In genomic region chr13:3360503-3361490, GRCm38 (mm10) we compare ENCODE assay signal across 8 mouse cellular contexts.
DNase-seq lines count a peak whose midpoint lies in the region; ATAC-seq lines count a peak whose summit lies in the region.

No protein-coding gene starts in this region.

- H3K27me3 ChIP-seq in forebrain, embryonic 15.5 days, result peaks cover 41% of the 10 kb centered on the region
- peaks cover 42% of the 10 kb centered on the region for H3K27me3 ChIP-seq in liver, embryonic 15.5 days
- H3K27me3 ChIP-seq in neural tube, embryonic 11.5 days (ENCODE audit: control insufficient read depth, insufficient read depth, low read length), result peaks cover 38% of the 10 kb centered on the region

- H3K27ac ChIP-seq in forebrain, embryonic 15.5 days (replicated peaks), result no peak overlapping the region
- H3K27ac ChIP-seq in liver, embryonic 15.5 days (replicated peaks), result no peak overlapping the region
- H3K27ac ChIP-seq in neural tube, embryonic 11.5 days (ENCODE audit: low read depth, low read length), result no peak overlapping the region

- peak; percentile 71 for ATAC-seq in forebrain, embryonic 15.5 days (replicated peaks)
- no peak for ATAC-seq in liver, embryonic 15.5 days (ENCODE audit: insufficient read depth)
- peak; percentile 59 for ATAC-seq in neural tube, embryonic 11.5 days (ENCODE audit: insufficient read depth, low FRiP score, low TSS enrichment)

- H3K4me2 ChIP-seq in forebrain, embryonic 15.5 days (replicated peaks), result peak overlapping the region; percentile 73
- peak overlapping the region; percentile 69 for H3K4me2 ChIP-seq in liver, embryonic 15.5 days
- H3K4me2 ChIP-seq in neural tube, embryonic 11.5 days (ENCODE audit: low read depth), result peak overlapping the region; percentile 85

- H3K4me3 ChIP-seq in forebrain, embryonic 15.5 days, result peak overlapping the region; percentile 41
- H3K4me3 ChIP-seq in liver, embryonic 15.5 days (replicated peaks), result peak overlapping the region; percentile 49
- H3K4me3 ChIP-seq in neural tube, embryonic 11.5 days (ENCODE audit: low read depth, low read length), result peak overlapping the region; percentile 45

- H3K9ac ChIP-seq in forebrain, embryonic 15.5 days (replicated peaks), result peak overlapping the region; percentile 22; the same call in 1 of the 2 replicates
- no peak overlapping the region for H3K9ac ChIP-seq in liver, embryonic 15.5 days
- H3K9ac ChIP-seq in neural tube, embryonic 11.5 days (ENCODE audit: low read length), result peak overlapping the region; percentile 23

- no peaks in the 10 kb centered on the region for H3K36me3 ChIP-seq in forebrain, embryonic 15.5 days
- no peaks in the 10 kb centered on the region for H3K36me3 ChIP-seq in liver, embryonic 15.5 days (replicated peaks)
- no peaks in the 10 kb centered on the region for H3K36me3 ChIP-seq in neural tube, embryonic 11.5 days (ENCODE audit: control insufficient read depth, insufficient read depth, low read length)

- no peaks in the 10 kb centered on the region for H3K9me3 ChIP-seq in forebrain, embryonic 15.5 days
- H3K9me3 ChIP-seq in liver, embryonic 15.5 days (replicated peaks), result no peaks in the 10 kb centered on the region
- no peaks in the 10 kb centered on the region for H3K9me3 ChIP-seq in neural tube, embryonic 11.5 days (ENCODE audit: control insufficient read depth, low read length)

- H3K4me1 ChIP-seq in forebrain, embryonic 15.5 days, result peaks cover 31% of the 10 kb centered on the region
- 0 out of 2 replicates have a peak, but pooled peaks cover 4% of the 10 kb centered on the region for H3K4me1 ChIP-seq in liver, embryonic 15.5 days (replicated peaks)
- 0 out of 2 replicates have a peak, but pooled peaks cover 2% of the 10 kb centered on the region for H3K4me1 ChIP-seq in neural tube, embryonic 11.5 days (ENCODE audit: control insufficient read depth, insufficient read depth, low read length)

- intact Hi-C loops in gastrocnemius, postnatal 14 days (cut with DNase I; ENCODE audit: low total_unique reads), result no loop called here

- peak; percentile 17 for DNase-seq in gastrocnemius, postnatal 14 days
- DNase-seq in gastrocnemius, adult 8-10 months (ENCODE audit: low spot score in 2 of 2), result no peak
- DNase-seq in cerebellum, adult 11 months, result peak; percentile 34
- peak; percentile 56 for DNase-seq in kidney, adult 11 months
- peak; percentile 67 for DNase-seq in neural tube, embryonic 11.5 days (ENCODE audit: low spot score)
- DNase-seq in frontal cortex, postnatal 25 days (ENCODE audit: low spot score in 2 of 2), result no peak

- WGBS in forebrain, embryonic 15.5 days, result 1% methylated on average over 81 of the region's 82 CpGs
- under 1% methylated on average over 82 of the region's 82 CpGs for WGBS in liver, embryonic 15.5 days (ENCODE audit: insufficient replicate concordance)
- under 1% methylated on average over 82 of the region's 82 CpGs for WGBS in neural tube, embryonic 11.5 days

Comparison
In these comparisons a context has a peak if more than half of its experiments do, and no peak if none do; other contexts are left out.
1. DNase-seq: peak in gastrocnemius, postnatal 14 days (single experiment), cerebellum, adult 11 months (single experiment), kidney, adult 11 months (single experiment) and neural tube, embryonic 11.5 days (single experiment); none in gastrocnemius, adult 8-10 months (0 of 2) and frontal cortex, postnatal 25 days (0 of 2).
2. Peak in every context shown above with its lines, with median percentiles within 50 percentile points of each other: H3K4me2 ChIP-seq and H3K4me3 ChIP-seq.